Mouse (Mus musculus) G1E (cell line): ENCODE data around the gene Skap1. TPM values are rescaled to one million over a fixed set of nuclear protein-coding genes. Genes with fewer than 3 reads are reported as not detected.

Experiments
- ATAC-seq: 2 replicates; pipeline ENCODE4 v1.8.0; 2016; ENCODE audit warnings: mild to moderate bottlenecking; ENCODE audit not compliant: insufficient number of reproducible peaks, poor library complexity, low FRiP score, severe bottlenecking; ENCODE audit errors: extremely low read depth
- DNase-seq: peaks from one replicate; pipeline ENCODE4 v3.0.0; 2012; ENCODE audit warnings: low spot score
- H3K27me3 ChIP-seq: 2 replicates; pipeline ENCODE4 v1.6.1; 2012; ENCODE audit warnings: mild to moderate bottlenecking, low read length, inconsistent platforms; ENCODE audit not compliant: insufficient read depth
- H3K36me3 ChIP-seq: replicated peaks from 2 replicates; pipeline ENCODE3; 2012; ENCODE audit warnings: mild to moderate bottlenecking, inconsistent platforms
- H3K4me1 ChIP-seq: 2 replicates; pipeline ENCODE4 v1.6.1; 2012; ENCODE audit warnings: low read depth, low read length, inconsistent platforms, mixed read lengths; ENCODE audit not compliant: insufficient read depth
- H3K4me3 ChIP-seq: 2 replicates; pipeline ENCODE4 v1.5.1; 2012; ENCODE audit warnings: low read depth, mild to moderate bottlenecking, inconsistent platforms, low read length, moderate library complexity, mixed read lengths
- H3K9me3 ChIP-seq: replicated peaks from 2 replicates; pipeline ENCODE4 v1.6.1; 2012; ENCODE audit warnings: inconsistent platforms
- CTCF ChIP-seq: IDR thresholded peaks from 2 replicates; pipeline ENCODE4 v1.5.1; 2012; ENCODE audit warnings: low read depth, low read length, inconsistent platforms, mixed read lengths
- GATA1 ChIP-seq: IDR thresholded peaks from 2 replicates; pipeline ENCODE4 v1.6.1; 2012; ENCODE audit warnings: borderline replicate concordance, low read length, inconsistent platforms, mixed read lengths
- GATA2 ChIP-seq: IDR thresholded peaks from 2 replicates; pipeline ENCODE4 v1.6.1; 2012; ENCODE audit warnings: low read depth, low read length, inconsistent platforms, borderline replicate concordance
- POLR2AphosphoS5 ChIP-seq: IDR thresholded peaks from 2 replicates; pipeline ENCODE4 v1.6.1; 2012; ENCODE audit warnings: low read depth, low read length, inconsistent platforms; ENCODE audit not compliant: insufficient replicate concordance
- TAL1 ChIP-seq: conservative IDR thresholded peaks from 2 replicates; pipeline ENCODE4 v1.6.1; 2012; ENCODE audit warnings: low read depth, low read length, inconsistent platforms, mixed read lengths
- polyA plus RNA-seq: library from polyadenylated mRNA; stranded (reverse); fragments of >175 nt; gene quantifications from 2 replicates; pipeline ENCODE4 v1.2.3, GENCODE M21; 2012
- total RNA-seq, 2 experiments: library from RNA; stranded (forward) in 1 of 2; stranded (reverse) in 1 of 2; fragments of 200-1000 nt in 1 of 2; fragments of >200 nt in 1 of 2; fragmentation: Nextera tagmentation in 1 of 2; gene quantifications; 2 replicates each; pipeline ENCODE4 v1.2.3; 2014 to 2017

Skap1 gene
- total and polyA plus RNA-seq, 3 experiments, result 0.55 TPM; not detected in 2

GRCm38 (mm10) chr11:96553091-96553490 is 88.7 kb downstream of the Skap1 start:
- H3K36me3 ChIP-seq, result no peaks in the 10 kb centered on the region
- no peaks in the 10 kb centered on the region for H3K27me3 ChIP-seq
- no peak for ATAC-seq

DNA sequence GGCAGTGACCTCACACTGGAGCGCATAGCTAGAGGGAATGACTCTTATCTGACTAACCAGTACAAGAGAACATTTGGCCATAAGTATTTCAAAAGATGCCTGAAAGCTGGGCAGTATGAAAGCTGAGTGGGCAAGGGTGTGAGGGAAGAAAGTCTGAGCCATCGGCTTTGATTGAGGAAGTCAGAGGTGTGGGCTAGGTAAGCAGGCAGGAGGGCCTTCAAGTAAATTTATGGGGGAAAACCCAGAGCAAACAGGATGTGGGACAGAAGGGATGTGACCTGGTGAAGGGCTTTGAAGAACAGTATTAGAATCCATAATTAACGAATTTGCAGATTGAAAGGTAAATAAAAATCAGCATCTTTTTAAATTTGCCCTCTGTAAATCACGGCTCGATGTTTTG is 95.8 kb downstream of the Skap1 start:
- Histone ChIP-seq H3K36me3 (no peaks in the 10 kb centered on the region), H3K9me3 (peaks cover 6% of the 10 kb centered on the region; the same call in 1 of the 2 replicates), H3K4me1 (peaks cover 8% of the 10 kb centered on the region; the same call in 1 of the 2 replicates), H3K27me3 (peaks cover 3% of the 10 kb centered on the region; the same call in 1 of the 2 replicates), H3K4me3 (no peak overlapping the region)
- TF ChIP-seq CTCF (no peak), TAL1 (no peak), POLR2AphosphoS5 (no peak), GATA2 (no peak), GATA1 (no peak)
- ATAC-seq (no peak), DNase-seq (no peak)

More at GRCm38 (mm10) chr11:96553091-96553490, 88.7 kb downstream of the Skap1 start:
- H3K9me3 ChIP-seq, result no peaks in the 10 kb centered on the region
- peaks cover 2% of the 10 kb centered on the region; the same call in 1 of the 2 replicates for H3K4me1 ChIP-seq
- DNase-seq, result no peak
- H3K4me3 ChIP-seq, result no peak overlapping the region
- no peak for TF ChIP-seq TAL1

- H3K36me3 ChIP-seq, result no peaks in the 10 kb centered on the region
- no peak for ATAC-seq
- peaks cover 3% of the 10 kb centered on the region; the same call in 1 of the 2 replicates for H3K27me3 ChIP-seq
- H3K4me3 ChIP-seq, result no peak overlapping the region
- peaks cover 3% of the 10 kb centered on the region; the same call in 1 of the 2 replicates for H3K4me1 ChIP-seq
- no peak for DNase-seq
- peaks cover 6% of the 10 kb centered on the region; the same call in 1 of the 2 replicates for H3K9me3 ChIP-seq
- TF ChIP-seq CTCF (no peak), GATA1 (no peak), TAL1 (no peak), POLR2AphosphoS5 (no peak), GATA2 (no peak)
These were observed 99.7 kb downstream of the Skap1 start for GRCm38 (mm10) chr11:96564088-96564487.

DNA sequence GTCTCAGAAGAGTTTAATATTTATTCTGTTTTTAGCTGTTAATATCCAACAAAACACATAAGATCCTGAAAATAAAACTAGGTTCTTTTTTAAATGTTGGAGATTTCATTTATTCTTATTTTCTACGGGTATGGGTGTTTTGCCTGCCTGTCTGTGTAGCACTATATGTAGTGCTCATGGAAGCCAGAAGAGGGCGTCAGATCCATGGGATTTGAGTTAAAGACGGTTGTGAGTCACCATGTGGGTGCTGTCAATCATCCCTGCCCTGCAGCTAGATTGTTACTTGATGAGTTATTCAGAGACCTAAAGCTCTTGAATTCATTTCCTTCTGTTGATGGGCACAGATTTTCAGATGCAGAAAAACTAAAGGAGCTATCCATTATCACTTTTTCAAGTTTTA is 108.1 kb downstream of the Skap1 start:
- peaks cover 16% of the 10 kb centered on the region; the same call in 1 of the 2 replicates for H3K27me3 ChIP-seq
- no peaks in the 10 kb centered on the region for H3K9me3 ChIP-seq
- H3K36me3 ChIP-seq, result no peaks in the 10 kb centered on the region
- H3K4me3 ChIP-seq, result no peak overlapping the region
- TF ChIP-seq GATA2 (no peak), GATA1 (no peak), TAL1 (no peak), POLR2AphosphoS5 (no peak), CTCF (no peak)
- no peaks in the 10 kb centered on the region for H3K4me1 ChIP-seq
- DNase-seq (no peak), ATAC-seq (no peak)

GRCm38 (mm10) chr11:96576491-96577427 is 112.4 kb downstream of the Skap1 start:
- Histone ChIP-seq H3K4me3 (no peak overlapping the region), H3K36me3 (no peaks in the 10 kb centered on the region), H3K9me3 (no peaks in the 10 kb centered on the region), H3K27me3 (peaks cover 14% of the 10 kb centered on the region), H3K4me1 (no peaks in the 10 kb centered on the region)
- ATAC-seq (no peak), DNase-seq (no peak)
- TF ChIP-seq GATA1 (no peak), TAL1 (no peak), POLR2AphosphoS5 (no peak), CTCF (no peak), GATA2 (no peak)

DNA sequence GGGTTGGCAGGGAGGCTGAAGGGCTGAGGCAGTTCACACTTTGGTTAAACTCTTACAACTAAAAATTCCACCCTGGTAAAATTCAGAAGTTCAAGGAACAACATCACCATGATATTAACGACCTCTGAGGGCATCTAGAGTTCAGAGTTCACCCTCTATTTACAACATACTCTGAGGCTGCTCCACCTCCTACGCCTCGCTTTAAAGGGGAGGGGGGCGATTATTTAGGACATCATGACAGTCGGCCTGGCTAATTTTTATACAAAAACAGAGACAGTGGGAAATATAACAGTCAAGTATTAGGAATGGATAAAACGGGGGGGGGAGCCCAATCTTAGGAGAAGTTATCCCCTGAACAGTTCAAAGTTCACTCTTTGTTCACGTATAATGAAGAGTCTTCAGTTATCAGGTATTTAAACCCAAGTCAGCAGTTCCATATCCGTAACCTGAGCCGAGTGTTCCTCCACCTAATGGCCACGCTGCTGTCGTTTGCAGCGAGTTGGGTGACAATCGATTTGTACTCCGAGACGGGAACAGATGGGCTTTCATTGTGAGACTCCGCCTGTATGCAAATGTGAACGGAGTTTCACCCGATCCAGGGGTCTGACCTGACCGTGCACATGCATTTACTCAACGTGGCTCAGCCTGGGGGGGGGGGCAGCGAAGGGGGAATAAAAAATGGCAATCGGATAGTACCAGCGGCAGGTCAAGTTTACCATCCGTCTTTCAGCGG is 114.3 kb downstream of the Skap1 start:
- DNase-seq, result no peak
- H3K4me3 ChIP-seq, result no peak overlapping the region

More for the DNA sequence above, 114.3 kb downstream of the Skap1 start:
- Histone ChIP-seq H3K27me3 (peaks cover 14% of the 10 kb centered on the region), H3K36me3 (no peaks in the 10 kb centered on the region), H3K9me3 (no peaks in the 10 kb centered on the region), H3K4me1 (no peaks in the 10 kb centered on the region)
- ATAC-seq, result no peak
- no peak for TF ChIP-seq GATA2
- TF ChIP-seq CTCF, result no peak
- TF ChIP-seq GATA1, result no peak
- no peak for TF ChIP-seq TAL1
- no peak for TF ChIP-seq POLR2AphosphoS5
